Mouse (Mus musculus) heart, adult 9 months (tissue): ENCODE results near the gene Slc25a28.

ENCODE experiments used
- DNase-seq, 2 experiments: peaks; one replicate each; pipeline ENCODE4 v3.0.0; 2022; ENCODE audit warnings: low spot score in 2 of 2

Gene Slc25a28

DNA sequence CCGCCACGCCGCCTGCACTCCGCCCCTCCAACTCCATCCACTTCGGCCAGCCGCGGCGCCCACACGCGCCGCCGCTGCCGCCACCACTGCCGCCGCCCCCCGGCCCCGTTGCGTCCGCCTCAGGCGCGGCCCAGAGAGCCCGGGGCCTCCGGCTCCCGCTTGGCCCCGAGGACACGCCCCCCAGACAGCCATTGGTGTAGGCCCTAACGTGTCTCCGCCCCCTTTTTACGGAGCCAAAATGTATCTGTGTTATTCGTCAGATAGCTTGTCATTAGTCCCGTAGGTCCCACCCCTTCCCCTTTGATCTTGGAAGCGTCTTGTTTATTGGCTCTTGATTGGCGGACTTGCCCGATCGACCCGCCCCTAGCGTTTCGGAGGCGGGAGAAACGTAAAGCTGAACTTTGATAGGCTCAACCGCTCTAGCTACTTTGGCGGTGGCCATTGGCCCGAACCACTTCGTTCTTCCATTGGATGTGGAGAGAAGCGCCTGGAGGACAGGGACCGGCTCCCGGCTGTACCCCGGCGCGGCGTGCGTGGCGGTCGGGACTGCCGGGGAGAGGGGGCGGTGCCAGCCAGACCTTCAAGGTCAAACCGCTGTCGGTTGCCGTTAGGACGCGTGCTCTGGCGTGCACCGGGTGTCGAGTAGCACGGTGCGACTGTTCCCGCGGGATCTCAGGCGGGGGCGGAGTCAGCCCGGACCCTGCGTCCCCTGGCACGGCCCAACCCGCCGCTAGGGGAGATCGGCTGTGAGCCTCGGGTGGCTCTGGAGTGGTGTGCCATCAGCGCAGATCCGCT, at the start of gene Slc25a28:
TSS of gene Slc25a28 (minus strand) at position 152 of the 795 bp plus-strand sequence.
- peak; percentile 100 for DNase-seq

DNA sequence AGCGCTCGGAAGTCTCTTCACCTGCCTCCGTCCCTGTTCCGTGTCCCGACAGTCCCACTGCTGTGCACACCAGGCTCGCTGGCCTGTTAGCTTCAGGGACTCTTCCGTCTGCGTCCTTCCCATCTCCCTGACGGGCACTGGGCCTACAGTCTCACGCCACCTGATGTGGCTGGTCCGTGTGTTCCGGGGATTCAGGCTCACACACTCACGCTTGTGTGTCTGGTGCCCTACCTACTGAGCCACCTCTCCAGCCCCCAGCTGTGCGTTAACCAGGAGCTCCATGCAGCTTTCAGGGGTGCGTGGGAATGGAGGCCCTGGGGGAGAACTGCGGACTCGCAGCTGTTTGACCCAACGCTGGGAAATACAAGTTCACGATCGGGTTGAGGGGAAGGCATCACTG, 49.5 kb upstream of the Slc25a28 start:
- no peak for DNase-seq

DNA sequence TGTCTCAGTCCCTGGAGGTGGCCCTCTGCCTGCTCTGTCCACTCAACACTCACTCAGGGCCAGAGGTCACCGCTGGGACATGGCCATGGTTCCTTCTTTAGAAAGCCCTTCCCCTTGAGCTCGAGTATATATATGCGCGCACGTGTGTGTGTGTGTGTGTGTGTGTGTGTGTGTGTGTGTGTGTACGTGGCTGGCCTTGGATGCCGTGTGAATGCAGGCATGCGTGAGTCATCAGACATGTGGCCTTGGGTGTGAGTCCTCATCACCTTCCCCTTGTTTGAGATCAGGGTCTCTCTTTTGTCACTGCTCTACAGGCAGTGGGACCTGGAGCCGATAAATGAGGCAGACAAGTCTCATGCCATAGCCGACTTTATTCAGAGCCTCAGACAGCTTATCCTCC, 48.8 kb upstream of the Slc25a28 start:
- DNase-seq = no peak

DNA sequence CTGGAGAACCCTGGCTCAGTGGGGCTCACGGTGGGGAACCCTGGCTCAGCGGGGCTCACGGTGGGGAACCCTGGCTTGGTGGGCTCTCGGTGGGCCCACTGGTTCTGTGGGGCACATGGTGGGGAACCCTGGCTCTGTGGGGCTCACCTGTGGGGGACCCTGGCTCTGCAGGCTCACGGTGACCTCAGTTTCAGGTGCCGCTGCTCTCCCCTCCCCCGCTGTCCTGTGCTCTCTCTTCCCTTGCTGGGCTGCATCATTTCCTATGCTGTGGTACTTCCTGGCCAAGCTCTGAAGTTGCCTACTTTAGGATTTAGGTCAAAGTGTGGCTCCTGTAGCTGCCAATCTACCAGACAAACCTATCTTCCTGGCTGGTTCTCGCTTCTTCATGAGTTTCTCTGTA, 48.2 kb upstream of the Slc25a28 start:
- no peak for DNase-seq

DNA sequence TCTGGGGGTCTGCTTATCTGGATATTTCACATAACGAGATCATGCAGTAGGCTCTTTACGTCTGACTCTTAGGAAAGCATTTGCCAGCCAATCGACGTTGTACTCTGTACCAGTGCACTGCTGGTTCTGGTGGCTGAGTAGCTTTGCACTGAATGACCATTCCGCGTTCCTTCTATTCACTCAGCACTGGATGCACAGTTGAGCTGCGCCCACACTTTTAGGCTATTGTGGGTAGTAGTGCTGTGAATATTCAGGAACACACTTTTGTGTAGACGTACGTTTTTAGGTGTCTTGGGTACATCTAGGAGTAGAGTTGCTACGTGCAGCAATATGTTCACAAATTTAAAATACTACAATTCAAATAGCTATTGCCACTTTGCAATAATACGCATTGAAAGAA, 45.4 kb upstream of the Slc25a28 start:
- DNase-seq = no peak

DNA sequence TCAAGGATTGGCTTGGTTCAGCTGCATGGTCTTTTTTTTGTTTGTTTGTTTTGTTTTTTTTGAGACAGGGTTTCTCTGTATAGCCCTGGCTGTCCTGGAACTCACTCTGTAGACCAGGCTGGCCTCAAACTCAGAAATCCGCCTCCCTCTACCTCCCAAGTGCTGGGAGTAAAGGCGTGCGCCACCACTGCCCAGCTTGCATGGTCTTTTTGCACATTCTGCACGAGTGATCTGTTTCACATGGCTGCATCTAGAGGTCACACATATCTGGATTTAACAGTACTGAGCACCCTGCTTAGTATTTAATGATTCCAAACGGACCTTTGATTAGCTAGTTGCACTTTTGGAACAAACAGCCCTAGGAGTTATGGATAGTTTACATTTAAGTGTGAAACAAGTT, 37.3 kb upstream of the Slc25a28 start:
- DNase-seq = no peak

DNA sequence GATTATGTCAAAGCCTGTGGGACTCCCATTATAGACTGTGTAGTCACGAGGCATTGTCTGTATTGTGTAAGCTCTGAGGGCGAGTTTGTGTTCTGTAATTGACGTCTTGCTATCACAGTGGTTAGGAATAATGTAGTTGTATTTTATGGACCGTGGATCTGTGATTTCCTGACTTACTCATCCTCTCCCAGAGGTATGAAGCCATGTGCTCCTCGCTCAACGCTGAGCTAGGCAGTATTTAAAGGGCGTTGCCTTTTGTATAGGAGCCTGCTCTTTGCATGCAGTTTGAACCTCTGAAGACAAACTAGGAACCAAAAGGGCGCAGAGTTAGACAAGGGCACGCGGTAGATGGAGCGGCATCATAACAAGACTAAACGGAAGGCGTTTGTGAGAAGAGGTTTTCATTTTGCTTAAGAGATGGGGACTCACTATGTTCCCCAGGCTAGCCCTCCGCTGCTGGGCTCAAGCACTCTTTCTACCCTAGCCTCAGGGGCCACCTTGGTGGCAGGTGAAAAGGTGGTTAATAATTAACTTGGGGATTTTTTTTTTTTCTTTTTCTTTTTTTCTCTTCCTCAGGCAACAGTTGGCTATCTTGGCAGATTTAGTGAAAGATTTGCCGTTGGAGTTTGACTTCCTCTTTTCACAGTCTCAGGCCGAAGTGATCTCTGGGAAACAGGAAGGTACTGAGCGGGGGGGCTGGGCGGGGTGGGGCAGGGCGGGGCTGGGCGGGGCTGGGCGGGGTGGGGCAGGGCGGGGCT, 36.7 kb upstream of the Slc25a28 start:
- no peak for DNase-seq

DNA sequence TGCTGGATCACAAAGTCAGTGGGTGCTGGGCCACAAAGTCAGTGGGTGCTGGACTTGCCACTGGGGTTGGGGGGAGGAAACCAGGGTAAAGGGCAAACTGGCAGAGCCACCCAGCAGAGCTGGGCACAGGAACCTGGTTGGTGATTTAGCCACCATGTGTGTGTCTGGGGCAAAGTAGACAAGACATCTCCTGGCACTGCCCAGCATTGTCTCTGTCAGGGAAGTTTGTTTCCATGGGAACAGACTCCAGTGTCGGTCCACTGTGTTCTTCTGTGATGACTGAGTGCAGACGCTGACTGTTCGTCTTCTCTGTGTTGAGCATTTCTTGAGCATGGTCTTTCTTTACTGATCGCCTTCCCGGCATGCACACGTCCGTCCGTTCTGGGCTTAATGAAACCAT, 34.6 kb upstream of the Slc25a28 start:
- DNase-seq = no peak

DNA sequence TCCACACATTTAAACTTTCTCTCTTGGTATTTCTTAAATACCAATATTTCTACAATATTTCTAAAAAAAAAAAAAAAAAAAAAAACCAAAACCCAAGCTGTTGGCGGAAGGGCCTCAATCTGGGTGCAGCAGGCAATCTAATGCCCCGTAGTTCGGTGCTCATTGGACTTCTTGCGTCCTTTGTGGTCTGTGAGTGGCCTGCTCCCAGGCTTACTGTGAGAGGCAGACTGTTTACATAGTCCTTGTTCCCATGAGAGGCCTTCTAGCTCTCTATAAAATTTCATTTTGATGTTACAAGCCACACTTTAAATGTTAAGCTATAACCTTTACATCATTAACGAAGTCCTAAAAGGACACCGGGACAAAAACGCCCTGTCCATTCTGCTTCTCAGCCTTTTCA, 33.5 kb upstream of the Slc25a28 start:
- DNase-seq = no peak

DNA sequence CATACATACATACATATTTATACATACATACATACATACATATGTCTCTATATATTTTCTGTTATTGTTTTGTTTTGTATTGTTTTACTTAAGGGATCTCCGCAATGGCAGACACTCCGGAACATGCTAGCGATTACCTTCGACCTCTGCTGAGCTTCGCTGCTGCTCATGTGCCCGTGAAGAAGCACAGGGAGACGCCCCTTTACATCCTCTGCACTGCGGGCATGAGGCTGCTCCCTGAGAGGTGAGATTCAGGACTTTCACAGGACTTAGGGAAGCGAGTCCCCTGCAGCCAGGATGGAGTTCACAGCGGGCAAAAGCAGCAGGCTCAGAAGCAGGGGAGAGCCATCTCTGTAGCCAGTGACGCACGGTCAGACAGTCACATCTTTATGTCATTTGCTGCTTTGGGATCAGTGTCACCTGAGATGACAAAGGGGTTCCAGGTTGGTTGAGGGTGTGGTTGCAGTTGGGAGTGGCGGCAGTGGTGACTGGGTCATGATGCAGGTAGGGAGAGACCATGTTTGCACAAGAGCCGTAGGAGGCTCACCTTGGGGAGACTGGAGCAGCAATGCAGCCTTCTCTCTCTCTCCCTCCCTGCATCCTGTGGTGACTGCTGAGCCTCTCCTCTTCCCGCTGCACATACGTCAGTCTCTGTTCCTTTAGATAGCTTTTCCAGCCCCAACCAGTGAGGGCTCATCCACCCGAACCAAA, 30.3 kb upstream of the Slc25a28 start:
- no peak for DNase-seq

DNA sequence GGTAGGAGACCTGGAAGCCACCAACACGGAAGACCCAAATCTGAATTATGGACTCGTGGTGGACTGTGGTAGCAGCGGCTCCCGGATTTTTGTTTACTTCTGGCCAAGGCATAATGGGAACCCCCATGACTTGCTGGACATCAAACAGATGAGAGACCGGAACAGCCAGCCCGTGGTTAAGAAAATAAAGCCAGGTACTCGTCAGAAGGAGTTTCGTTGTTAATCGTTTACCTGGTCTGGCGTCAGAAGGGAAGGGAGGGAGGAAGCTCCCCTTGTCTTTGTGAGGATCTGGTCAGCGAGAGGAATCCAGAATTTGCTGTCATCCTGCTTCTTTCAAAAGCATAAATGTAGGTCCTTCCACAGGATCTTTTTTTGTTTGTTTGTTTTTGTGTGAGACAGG, 29.5 kb upstream of the Slc25a28 start:
- no peak for DNase-seq

DNA sequence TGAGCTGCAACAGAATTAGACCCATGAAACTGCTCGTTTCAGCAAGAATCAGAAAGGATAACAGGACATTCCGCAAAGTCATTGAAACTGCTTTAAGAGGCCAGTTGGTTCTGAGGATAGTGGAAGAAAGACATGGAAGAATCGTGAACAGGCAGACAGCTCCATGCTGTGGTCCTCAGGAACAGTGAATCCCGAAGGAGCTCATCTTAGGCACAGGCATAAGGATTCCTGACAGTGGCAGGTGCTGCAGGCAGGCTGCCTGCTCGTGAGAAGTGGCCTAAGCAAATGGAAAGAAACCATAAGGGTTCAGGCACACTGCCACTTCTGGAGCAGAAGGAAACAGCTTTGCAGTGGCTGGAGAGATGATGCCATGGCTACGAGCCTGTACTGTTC, 25.1 kb upstream of the Slc25a28 start:
- DNase-seq = no peak

DNA sequence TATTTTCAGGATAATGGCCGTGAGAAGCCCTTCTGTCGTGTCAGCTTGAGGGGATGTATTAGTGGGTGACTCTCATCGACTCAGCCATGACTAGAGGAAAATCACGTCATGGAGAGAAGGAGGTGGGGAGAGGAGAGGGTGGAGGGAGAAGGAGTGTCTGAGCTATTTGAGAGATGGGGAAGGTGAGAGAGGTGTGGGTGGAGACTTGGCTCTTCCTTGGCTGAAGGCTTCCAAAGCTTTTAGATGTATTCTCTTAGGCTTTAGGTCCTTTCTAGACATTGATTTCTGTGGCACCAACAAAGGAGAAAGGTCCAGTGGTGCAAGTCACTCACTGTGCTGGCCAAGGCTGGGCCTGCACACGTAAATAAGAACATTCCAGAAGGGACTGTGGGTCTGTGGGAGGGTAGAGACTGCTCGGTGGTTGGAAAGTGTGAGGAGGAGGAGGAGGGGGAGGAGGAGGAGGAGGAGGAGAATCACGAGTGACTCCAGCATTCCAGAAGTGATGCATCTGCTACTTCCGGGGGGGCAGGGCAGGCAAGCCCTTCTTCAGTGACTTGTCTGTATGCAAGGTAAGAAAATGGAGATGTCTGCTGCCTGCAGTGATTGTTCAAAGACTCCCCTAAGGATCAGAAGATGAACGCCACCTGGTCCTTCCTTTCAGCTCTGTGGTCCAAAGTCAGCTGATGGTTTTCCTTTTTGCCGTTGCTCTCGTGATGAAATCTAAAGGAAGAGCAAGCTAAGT, 24.5 kb upstream of the Slc25a28 start:
- no peak for DNase-seq

DNA sequence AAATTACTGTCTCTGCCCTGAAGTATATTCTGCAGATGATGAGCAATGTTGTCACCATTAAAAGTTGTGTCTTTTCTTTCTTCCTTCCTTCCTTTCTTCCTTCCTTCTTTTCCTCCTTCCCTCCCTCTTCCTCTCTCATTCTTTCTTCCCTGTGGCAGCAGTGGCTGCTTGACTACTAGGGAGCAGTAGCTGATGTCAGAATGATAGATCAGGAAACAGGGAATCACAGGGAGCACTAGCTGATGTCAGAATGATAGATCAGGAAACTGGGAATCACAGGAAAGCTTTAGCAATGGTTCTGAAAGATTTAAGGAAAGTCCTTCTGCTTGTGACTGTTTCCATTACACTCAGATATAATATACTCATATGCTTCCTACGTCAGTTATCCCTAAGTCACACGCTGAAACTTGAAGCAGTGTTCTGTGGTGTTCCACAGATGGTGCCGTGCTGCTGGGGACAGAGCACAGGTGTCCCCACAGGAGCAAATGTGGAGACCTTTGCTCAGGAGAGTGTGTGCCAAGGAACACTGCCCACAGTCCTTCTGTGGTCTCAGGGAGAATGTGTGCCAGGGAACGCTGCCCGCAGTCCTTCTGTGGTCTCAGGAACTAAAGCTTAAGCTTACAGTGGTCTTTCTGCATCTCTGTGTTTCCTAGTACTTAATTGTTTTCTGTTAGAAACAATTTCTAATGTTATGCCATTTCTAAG, 23.1 kb upstream of the Slc25a28 start:
- no peak for DNase-seq

DNA sequence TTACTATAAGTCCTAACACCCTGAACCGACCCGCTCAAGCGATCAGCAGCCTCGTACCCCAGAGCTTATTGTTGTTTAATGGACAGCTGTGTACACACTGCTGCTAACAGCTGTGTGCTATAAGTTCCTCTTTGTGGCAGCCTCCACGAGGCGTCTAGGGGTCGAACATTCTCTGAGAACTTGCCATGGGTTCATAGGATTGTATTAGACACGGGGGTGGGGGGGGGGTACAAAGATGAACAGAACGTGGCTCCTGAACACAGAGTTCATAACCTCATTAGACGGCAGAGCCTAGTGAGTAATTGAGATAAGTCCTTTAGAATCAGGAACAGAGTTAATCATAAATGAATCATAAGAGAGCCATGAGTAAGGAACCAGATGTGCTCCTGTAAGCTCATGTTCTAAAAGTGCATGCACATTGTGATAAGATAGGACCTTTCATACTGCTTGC, 20.9 kb upstream of the Slc25a28 start:
- no peak for DNase-seq

DNA sequence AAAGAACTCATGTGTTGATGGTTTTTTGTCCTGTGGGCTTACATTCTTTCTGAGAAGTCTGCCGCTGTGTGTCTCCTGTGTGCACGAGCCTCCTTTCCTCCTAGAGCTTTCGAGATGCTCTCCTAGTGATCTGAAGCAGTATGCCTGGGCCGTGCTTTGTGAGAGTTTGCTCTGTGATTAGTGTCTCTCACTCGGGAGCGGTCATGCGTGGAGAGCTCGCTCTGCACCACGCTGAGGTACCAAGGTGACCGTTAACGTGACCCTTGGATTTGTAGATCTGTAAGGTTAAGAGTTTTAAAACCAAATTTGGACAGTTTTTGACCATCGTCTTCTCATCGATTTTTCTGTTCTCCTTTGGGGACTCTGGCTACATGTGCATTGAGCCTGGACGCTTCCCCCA, 18.1 kb upstream of the Slc25a28 start:
- DNase-seq = no peak

DNA sequence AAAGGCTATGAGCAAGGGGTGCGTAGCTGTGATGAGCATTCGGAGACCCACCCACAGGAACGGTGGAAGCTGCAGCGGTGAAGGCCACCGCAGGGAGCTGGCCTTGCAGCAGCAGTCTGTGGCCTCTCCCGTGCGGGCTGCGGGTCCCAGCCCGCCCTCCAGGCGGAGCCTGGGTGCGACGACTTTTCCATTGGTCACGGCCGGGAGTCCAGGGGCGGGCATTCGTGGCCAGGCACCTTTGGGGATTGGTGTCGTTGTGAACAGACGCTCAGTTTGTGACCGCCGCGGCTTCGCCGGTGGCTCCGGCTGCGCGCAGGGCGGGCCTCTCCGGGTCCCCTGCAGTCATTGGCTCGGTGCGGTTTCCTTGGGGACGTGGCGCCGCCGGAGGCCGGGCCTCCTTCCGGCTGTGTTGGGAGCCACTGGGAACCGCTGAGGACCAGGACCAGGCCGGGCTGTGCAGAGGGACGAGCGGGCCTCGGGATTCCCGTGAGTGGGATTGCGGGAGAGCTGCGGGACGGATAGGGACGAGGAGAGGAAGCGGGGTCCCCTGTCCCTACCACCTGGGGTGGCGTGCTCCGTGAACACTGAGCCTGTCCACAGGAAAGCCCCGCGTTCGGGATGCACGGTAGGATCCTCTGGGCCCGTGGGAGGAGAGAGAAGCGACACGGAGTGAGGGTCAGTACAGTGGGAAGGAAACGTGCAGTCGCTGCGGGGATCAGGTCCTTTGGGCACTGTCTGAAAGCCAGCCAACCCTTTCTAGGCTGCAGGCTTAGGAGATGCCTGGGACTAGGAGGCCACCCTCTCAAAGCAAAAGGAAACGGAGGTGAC, 15.0 kb upstream of the Slc25a28 start, which contains the start of gene Entpd7:
TSS of gene Entpd7 (plus strand) at position 254 of the 828 bp plus-strand sequence.
- peak; percentile 97 to 98 for DNase-seq

DNA sequence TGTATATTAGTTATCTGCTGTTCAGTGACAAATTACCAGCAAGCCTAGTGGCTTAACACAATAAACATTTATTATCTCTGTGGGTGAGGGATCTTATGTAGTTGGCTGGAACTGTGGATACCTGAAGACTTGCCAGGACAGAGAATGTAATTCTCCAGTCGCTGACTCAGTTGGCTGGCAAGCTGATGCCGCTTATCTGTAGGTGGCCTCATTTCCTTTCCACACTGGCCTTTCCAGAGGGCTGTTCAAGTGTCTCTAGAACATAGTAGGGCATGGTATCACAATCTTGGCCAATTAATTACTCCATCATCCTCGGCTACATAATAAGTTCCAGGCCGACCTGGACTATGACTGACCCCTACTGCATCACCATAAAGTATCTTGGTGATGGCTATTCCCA, 6.9 kb upstream of the Slc25a28 start:
- no peak for DNase-seq

DNA sequence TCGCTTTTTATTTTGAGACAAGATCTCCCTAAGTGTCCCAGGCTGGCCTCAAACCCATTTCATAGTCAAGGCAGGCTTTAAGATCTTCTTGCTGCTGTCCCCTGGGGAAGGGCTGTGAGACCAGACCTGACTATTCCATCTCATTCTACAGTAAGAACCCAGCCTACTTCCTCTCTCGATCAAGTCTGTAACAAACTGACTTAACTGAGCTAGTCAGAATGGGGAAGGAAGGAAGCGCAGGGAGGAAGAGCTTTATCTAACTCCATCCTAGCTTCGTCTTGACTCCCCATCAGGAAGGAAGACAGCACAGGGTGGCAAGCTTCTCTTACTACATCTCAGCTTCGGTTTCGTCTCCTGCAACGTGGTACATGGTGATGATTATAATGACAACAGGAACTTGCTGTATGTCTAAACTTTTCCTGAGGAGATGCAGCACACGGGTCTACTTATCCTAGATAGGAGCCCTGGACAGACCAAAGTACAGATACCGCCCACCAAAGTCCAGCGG, 4.8 kb upstream of the Slc25a28 start:
- peak; percentile 30 to 60 for DNase-seq

DNA sequence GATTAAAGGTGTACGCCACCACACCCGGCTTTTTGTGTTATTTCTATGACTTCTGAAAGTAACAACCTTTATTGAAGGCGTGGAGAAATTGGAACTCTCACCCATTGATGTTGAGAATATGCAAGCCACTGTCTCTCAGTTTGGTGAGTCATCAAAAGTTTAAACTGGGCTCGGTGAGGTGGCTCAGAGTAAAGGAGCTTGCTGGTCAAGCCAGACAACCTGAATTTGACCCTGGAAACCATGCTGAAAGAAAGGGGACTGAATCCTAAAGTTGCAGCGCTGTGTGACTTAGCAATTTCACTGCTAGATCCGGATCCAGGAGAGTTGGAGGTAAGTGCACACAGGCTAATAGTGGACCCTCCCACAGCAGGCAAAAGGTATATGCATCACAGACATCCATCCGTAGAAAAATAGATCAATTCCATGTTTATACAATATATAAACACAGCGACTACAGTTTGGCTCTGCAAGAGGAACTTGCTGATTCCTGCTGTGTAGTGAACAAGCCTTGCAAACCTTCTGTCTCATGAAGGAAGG, 3.9 kb upstream of the Slc25a28 start:
- no peak for DNase-seq
